Mouse (Mus musculus) CH12.LX (cell line): Measurements from ENCODE around the gene Creb3l2. TPM values are rescaled to one million over a fixed set of nuclear protein-coding genes. Genes with fewer than 3 reads are reported as not detected.

Experiments used
- DNase-seq: peaks from one replicate; pipeline ENCODE4 v3.0.0-alpha.2; 2013; ENCODE audit errors: extremely low read depth
- H3K27ac ChIP-seq: 2 replicates; pipeline ENCODE4 v1.5.1; 2012; ENCODE audit warnings: low read depth, mild to moderate bottlenecking, control low read depth, moderate library complexity; ENCODE audit not compliant: insufficient read depth
- H3K27me3 ChIP-seq: replicated peaks from 2 replicates; pipeline ENCODE3; 2012; ENCODE audit warnings: inconsistent platforms
- H3K36me3 ChIP-seq, 2 experiments: replicated peaks in 1 of 2; 2 replicates each; pipeline versions ENCODE3 to v1.6.1; 2012; ENCODE audit warnings: inconsistent platforms in 1 of 2, low read length in 1 of 2, mild to moderate bottlenecking in 1 of 2, mixed read lengths in 1 of 2, moderate library complexity in 1 of 2; ENCODE audit not compliant: control insufficient read depth in 1 of 2, insufficient read depth in 1 of 2
- H3K4me1 ChIP-seq, 2 experiments: 2 replicates each; pipeline ENCODE4 v1.6.1; 2012; ENCODE audit warnings: inconsistent platforms in 1 of 2, moderate library complexity in 1 of 2; ENCODE audit not compliant: insufficient read depth in 2 of 2, control insufficient read depth in 1 of 2
- H3K4me2 ChIP-seq: 2 replicates; pipeline ENCODE4 v1.6.1; 2012; ENCODE audit warnings: low read depth, mild to moderate bottlenecking, control low read depth; ENCODE audit not compliant: poor library complexity, insufficient read depth, severe bottlenecking
- H3K4me3 ChIP-seq, 3 experiments: fragments of 150-350 bp in 1 of 3; sonication (generic) in 1 of 3; replicated peaks in 1 of 3; 2 replicates each; pipeline versions ENCODE3 to v1.5.1; 2011 to 2012; ENCODE audit warnings: low read depth in 2 of 3, low read length in 2 of 3, mild to moderate bottlenecking in 2 of 3, moderate library complexity in 2 of 3, control low read depth in 1 of 3, improper control_type of control experiment in 1 of 3, inconsistent platforms in 1 of 3, mixed read lengths in 1 of 3; ENCODE audit not compliant: poor library complexity in 1 of 3
- H3K79me2 ChIP-seq: replicated peaks from 2 replicates; pipeline ENCODE4 v1.6.1; 2012; ENCODE audit warnings: mild to moderate bottlenecking, moderate library complexity; ENCODE audit not compliant: control insufficient read depth, poor library complexity, insufficient read depth, severe bottlenecking; ENCODE audit errors: extremely low read depth
- H3K9ac ChIP-seq: 2 replicates; pipeline ENCODE4 v1.6.1; 2012; ENCODE audit warnings: low read depth, mild to moderate bottlenecking, control low read depth, moderate library complexity; ENCODE audit not compliant: insufficient read depth
- H3K9me3 ChIP-seq: replicated peaks from 2 replicates; pipeline ENCODE3; 2012; ENCODE audit warnings: low read length, inconsistent platforms, mixed read lengths
- BHLHE40 ChIP-seq: IDR thresholded peaks from 2 replicates; pipeline ENCODE4 v1.6.1; 2011; ENCODE audit warnings: mild to moderate bottlenecking, low read depth, low read length, improper control_type of control experiment
- CHD1 ChIP-seq: IDR thresholded peaks from 2 replicates; pipeline ENCODE4 v1.6.1; 2012; ENCODE audit warnings: low read depth, low read length, improper control_type of control experiment, inconsistent platforms
- CTCF ChIP-seq, 2 experiments: IDR thresholded peaks in 1 of 2; conservative IDR thresholded peaks in 1 of 2; 2 replicates each; pipeline ENCODE4 v1.5.1; 2011 to 2012; ENCODE audit warnings: low read depth in 2 of 2, low read length in 2 of 2, improper control_type of control experiment in 1 of 2, inconsistent platforms in 1 of 2, mild to moderate bottlenecking in 1 of 2, moderate library complexity in 1 of 2
- HCFC1 ChIP-seq: IDR thresholded peaks from 2 replicates; pipeline ENCODE4 v1.6.1; 2012; ENCODE audit warnings: low read depth, mild to moderate bottlenecking, inconsistent platforms, low read length, improper control_type of control experiment
- JUND ChIP-seq: conservative IDR thresholded peaks from 2 replicates; pipeline ENCODE4 v1.6.1; 2011; ENCODE audit warnings: low read depth, low read length, improper control_type of control experiment
- MAFK ChIP-seq: IDR thresholded peaks from 2 replicates; pipeline ENCODE4 v1.6.1; 2011; ENCODE audit warnings: low read length, improper control_type of control experiment; ENCODE audit not compliant: insufficient replicate concordance
- MEF2A ChIP-seq: IDR thresholded peaks from 2 replicates; pipeline ENCODE4 v1.6.1; 2014; ENCODE audit warnings: low read depth, mild to moderate bottlenecking, inconsistent platforms, low read length, improper control_type of control experiment, borderline replicate concordance
- PAX5 ChIP-seq: IDR thresholded peaks from 2 replicates; pipeline ENCODE4 v1.6.1; 2012; ENCODE audit warnings: low read length, inconsistent platforms, mixed read lengths
- POLR2A ChIP-seq: IDR thresholded peaks from 2 replicates; pipeline ENCODE4 v1.6.1; 2011; ENCODE audit warnings: low read depth, mild to moderate bottlenecking, improper control_type of control experiment, low read length
- SIN3A ChIP-seq: IDR thresholded peaks from 2 replicates; pipeline ENCODE4 v1.6.1; 2012; ENCODE audit warnings: low read length, improper control_type of control experiment, inconsistent platforms
- TCF12 ChIP-seq: IDR thresholded peaks from 2 replicates; pipeline ENCODE4 v1.6.1; 2014; ENCODE audit warnings: low read depth, mild to moderate bottlenecking, inconsistent platforms, low read length, improper control_type of control experiment
- ZC3H11A ChIP-seq: IDR thresholded peaks from 2 replicates; pipeline ENCODE4 v1.6.1; 2012; ENCODE audit warnings: low read depth, mild to moderate bottlenecking, inconsistent platforms, low read length, improper control_type of control experiment
- dilution Hi-C: fragments of 300-500 bp; cut with MboI; formaldehyde crosslinking; loops from 2 replicates; pipeline ENCODE4 v1.14.3; 2020; ENCODE audit warnings: low sequenced_read_pairs; ENCODE audit not compliant: extremely low pct_unique_long_range_greater_than_20kb, extremely low pct_ligation_motif_present
- in situ Hi-C: fragments of 300-500 bp; cut with MboI; formaldehyde crosslinking; loops from 3 replicates; pipeline ENCODE4 v1.14.3; 2019; ENCODE audit warnings: low sequenced_read_pairs, low pct_ligation_motif_present, low pct_unique_long_range_greater_than_20kb, mixed read lengths
- polyA plus RNA-seq: library from polyadenylated mRNA; unstranded; fragments of >175 nt; gene quantifications from 2 replicates; pipeline ENCODE4 v1.2.1, GENCODE M21; 2012; ENCODE audit warnings: low read depth; ENCODE audit not compliant: insufficient read length
- total RNA-seq, 2 experiments: library from RNA; depleted of rRNA; stranded (reverse); fragments of 300-350 nt in 1 of 2; fragments of >200 nt in 1 of 2; gene quantifications; 2 replicates each; pipeline ENCODE4 v1.2.3; 2012 to 2014

The Creb3l2 gene
- total and polyA plus RNA-seq, 3 experiments: 1.5 to 8.5 (median 7.0) TPM

- dilution Hi-C loops: no loop called here
- Histone ChIP-seq H3K4me2 (no peak overlapping the region), H3K36me3 (peaks cover 35 to 74% of the 10 kb centered on the region in 2 experiments), H3K79me2 (peaks cover 2% of the 10 kb centered on the region; the same call in 1 of the 2 replicates), H3K4me1 (no peaks in the 10 kb centered on the region), H3K27ac (no peak overlapping the region), H3K9ac (no peak overlapping the region), H3K27me3 (no peaks in the 10 kb centered on the region), H3K9me3 (peaks cover 4% of the 10 kb centered on the region), H3K4me3 (no peak overlapping the region)
- in situ Hi-C loops: no loop called here
- no peak for TF ChIP-seq PAX5
- no peak for TF ChIP-seq BHLHE40
- no peak for DNase-seq
Measured at GRCm38 (mm10) chr6:37365179-37365578, 76.8 kb downstream of the Creb3l2 start.

- no peak for TF ChIP-seq TCF12
- peak; percentile 38 to 46; a peak in 3 of 4 replicates for TF ChIP-seq CTCF (conservative IDR thresholded peaks at IDR 0.05 in 1 of 2, IDR thresholded peaks at IDR 0.05 in 1 of 2; ENCODE audit: low read depth in 2 of 2, low read length in 2 of 2)
- dilution Hi-C loops (no loop called here), in situ Hi-C loops (no loop called here)
- Histone ChIP-seq H3K9me3 (peaks cover 4% of the 10 kb centered on the region), H3K4me3 (no peak overlapping the region), H3K27me3 (no peaks in the 10 kb centered on the region), H3K9ac (no peak overlapping the region), H3K79me2 (peaks cover 2% of the 10 kb centered on the region; the same call in 1 of the 2 replicates), H3K27ac (no peak overlapping the region), H3K4me2 (no peak overlapping the region), H3K4me1 (no peaks in the 10 kb centered on the region), H3K36me3 (peaks cover 35 to 77% of the 10 kb centered on the region in 2 experiments)
- DNase-seq: peak; percentile 14
Measured at GRCm38 (mm10) chr6:37364361-37364760, 77.6 kb downstream of the Creb3l2 start.

- no peak overlapping the region for H3K9ac ChIP-seq
- in situ Hi-C loops (no loop called here), dilution Hi-C loops (no loop called here)
- no peak overlapping the region for H3K4me3 ChIP-seq
- H3K4me2 ChIP-seq: no peak overlapping the region
- peaks cover 4% of the 10 kb centered on the region for H3K9me3 ChIP-seq
- no peaks in the 10 kb centered on the region for H3K27me3 ChIP-seq
- no peaks in the 10 kb centered on the region for H3K4me1 ChIP-seq
- no peaks in the 10 kb centered on the region; the same call in 1 of the 2 replicates for H3K79me2 ChIP-seq
- H3K36me3 ChIP-seq: peaks cover 53 to 79% of the 10 kb centered on the region in 2 experiments
- TF ChIP-seq POLR2A (no peak), CHD1 (no peak), HCFC1 (no peak), SIN3A (no peak), MAFK (no peak), BHLHE40 (no peak), MEF2A (no peak), JUND (no peak), ZC3H11A (no peak)
- DNase-seq: no peak
- H3K27ac ChIP-seq: no peak overlapping the region
Measured at GRCm38 (mm10) chr6:37360813-37361385, 81.0 kb downstream of the Creb3l2 start.
